Mouse (Mus musculus) bone marrow macrophage, adult 2 months (primary cell): Measurements from ENCODE around the gene Dhrs2.

Experiments
- CTCF ChIP-seq: IDR thresholded peaks from 2 replicates; pipeline ENCODE4 v1.5.1; 2012; ENCODE audit warnings: low read depth, mild to moderate bottlenecking, low read length, moderate library complexity
- POLR2A ChIP-seq: IDR thresholded peaks from 2 replicates; pipeline ENCODE4 v1.6.1; 2012; ENCODE audit warnings: mild to moderate bottlenecking, low read depth, low read length, borderline replicate concordance

DNA sequence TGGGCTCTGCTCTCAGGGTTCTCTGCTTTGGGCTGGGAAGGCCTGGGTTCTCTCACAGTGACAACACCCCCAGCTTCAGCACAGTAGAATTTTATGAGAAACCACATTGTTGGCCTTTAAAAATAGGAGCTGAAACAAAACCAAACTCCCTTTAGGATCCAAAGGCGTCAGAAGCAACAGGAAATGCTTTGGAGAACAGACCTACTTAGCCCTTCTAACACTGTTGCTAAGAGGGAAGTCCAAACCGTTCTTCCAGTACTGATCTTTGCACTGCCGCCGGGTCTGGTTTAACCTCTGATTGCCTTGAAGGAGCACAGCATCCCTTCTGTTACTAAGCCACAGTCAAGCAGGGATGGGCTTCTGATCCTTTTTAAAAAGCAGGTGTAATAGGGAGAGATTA is 33.3 kb upstream of the Dhrs2 start:
- TF ChIP-seq POLR2A (no peak), CTCF (no peak)
